Mouse (Mus musculus) stomach, postnatal 0 days (tissue): ENCODE measurements around the gene Pjvk.

Experiments used
- CTCF ChIP-seq: IDR thresholded peaks from 2 replicates; pipeline ENCODE4 v1.5.1; 2016; ENCODE audit warnings: antibody characterized with exemption, low read depth, mild to moderate bottlenecking, moderate library complexity
- EP300 ChIP-seq: optimal IDR thresholded peaks from 2 replicates; pipeline ENCODE3; 2016; ENCODE audit warnings: antibody characterized with exemption

DNA sequence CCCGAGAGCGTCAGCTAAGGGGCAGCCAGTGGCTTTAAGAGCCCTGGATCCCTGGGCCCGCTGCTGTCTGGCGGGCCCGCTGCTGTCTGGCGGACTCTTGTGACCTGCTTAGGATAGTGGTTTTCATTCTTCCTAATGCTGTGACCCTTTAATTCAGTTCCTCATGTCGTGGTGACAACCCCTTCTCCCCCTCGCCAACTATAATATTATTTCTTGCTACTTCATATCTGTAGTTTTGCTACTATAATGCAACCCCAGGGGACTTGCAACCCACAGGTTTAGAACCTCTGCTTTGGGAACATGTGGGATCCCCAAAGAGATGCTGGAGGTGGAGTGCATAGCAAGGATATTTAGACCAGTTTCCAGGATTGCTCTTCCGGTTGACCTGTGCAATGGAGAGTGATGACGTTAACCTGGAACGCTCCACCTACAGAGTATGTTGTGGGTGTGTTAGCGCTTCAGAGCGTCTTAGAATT, 428 bp downstream of the Pjvk start:
- TF ChIP-seq EP300, result no peak
- TF ChIP-seq CTCF, result no peak
